Mouse (Mus musculus): ENCODE data around the gene Olfr414. TPM values are rescaled to one million over a fixed set of nuclear protein-coding genes. Genes with fewer than 3 reads are reported as not detected.

Gene Olfr414
- total RNA-seq (2021), result not detected
- polyA plus RNA-seq (2012; rRNA removed), result not detected in 2 replicates
- long read RNA-seq, result 0 reads

GRCm38 (mm10) chr1:174423764-174424163 lies at the start of gene Olfr414:
Gene Olfr414 (plus strand): TSS chr1:174424064.
- no peak for DNase-seq
- no peaks in the 10 kb centered on the region for H3K4me1 ChIP-seq (ENCODE audit: control insufficient read depth, insufficient read depth, low read length)
- no peaks in the 10 kb centered on the region for H3K27me3 ChIP-seq (ENCODE audit: control insufficient read depth, insufficient read depth, low read length)
- H3K27ac ChIP-seq, result no peak within 1 kb of the TSS
- intact Hi-C loops (cut with DNase I), result no loop called here
- no peak for TF ChIP-seq CTCF (IDR thresholded peaks at IDR 0.05)
- no peak for TF ChIP-seq POLR2A (IDR thresholded peaks at IDR 0.05; ENCODE audit: insufficient read depth, low read depth, low read length)
- no peak for TF ChIP-seq EP300 (IDR thresholded peaks at IDR 0.05; ENCODE audit: insufficient read depth, low read depth, low read length)
- no peak within 1 kb of the TSS for H3K9ac ChIP-seq (ENCODE audit: low read depth, low read length)
- no peak within 1 kb of the TSS for H3K4me3 ChIP-seq
- no peaks in the 10 kb centered on the region for H3K79me2 ChIP-seq (replicated peaks; ENCODE audit: control insufficient read depth, insufficient read depth, low read length)
- no peaks in the 10 kb centered on the region for H3K36me3 ChIP-seq (ENCODE audit: control insufficient read depth, insufficient read depth, low read length)
- whole genome bisulfite sequencing, result 33% methylated on average over 1 of the region's 1 CpGs

DNA sequence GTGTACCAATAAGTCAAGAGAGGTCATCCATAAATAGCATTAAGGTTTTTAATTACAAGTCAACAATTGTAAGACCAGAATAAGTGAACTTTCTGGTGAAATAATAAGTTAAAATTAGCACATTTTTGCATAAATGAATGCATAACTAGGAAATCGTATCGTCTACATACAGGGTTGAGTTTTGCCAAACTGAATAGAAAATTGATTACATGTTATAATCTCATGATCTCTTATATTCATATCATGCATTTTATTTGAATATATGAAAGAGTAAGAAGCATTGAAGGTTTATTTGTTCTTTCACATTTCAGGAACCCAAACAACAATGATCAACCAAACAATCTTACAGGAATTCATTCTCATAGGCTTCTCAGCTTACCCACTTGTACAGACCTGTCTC lies 33.1 kb upstream of the Olfr414 start, which contains the start of gene Olfr248:
Olfr248 (plus strand) TSS at position 301 of the 400 bp plus-strand sequence.
- Histone ChIP-seq H3K79me2 (replicated peaks; ENCODE audit: control insufficient read depth, insufficient read depth, low read length) (no peaks in the 10 kb centered on the region), H3K27ac (no peak within 1 kb of the TSS), H3K4me3 (no peak within 1 kb of the TSS), H3K9ac (ENCODE audit: low read depth, low read length) (no peak within 1 kb of the TSS), H3K27me3 (ENCODE audit: control insufficient read depth, insufficient read depth, low read length) (no peaks in the 10 kb centered on the region), H3K36me3 (ENCODE audit: control insufficient read depth, insufficient read depth, low read length) (no peaks in the 10 kb centered on the region), H3K4me1 (ENCODE audit: control insufficient read depth, insufficient read depth, low read length) (no peaks in the 10 kb centered on the region)
- 84% methylated on average over 2 of the region's 2 CpGs for WGBS
- no peak for DNase-seq
- intact Hi-C loops (cut with DNase I), result no loop called here
- TF ChIP-seq CTCF (IDR thresholded peaks at IDR 0.05) (no peak), POLR2A (IDR thresholded peaks at IDR 0.05; ENCODE audit: insufficient read depth, low read depth, low read length) (no peak), EP300 (IDR thresholded peaks at IDR 0.05; ENCODE audit: insufficient read depth, low read depth, low read length) (no peak)

GRCm38 (mm10) chr1:174422959-174423358 lies 905 bp upstream of the Olfr414 start:
- no peak overlapping the region for H3K27ac ChIP-seq
- DNase-seq, result no peak
- no peak overlapping the region for H3K4me3 ChIP-seq
- no peaks in the 10 kb centered on the region for H3K4me1 ChIP-seq (ENCODE audit: control insufficient read depth, insufficient read depth, low read length)
- intact Hi-C loops (cut with DNase I), result no loop called here
- WGBS, result 53% methylated on average over 4 of the region's 4 CpGs
- no peaks in the 10 kb centered on the region for H3K79me2 ChIP-seq (replicated peaks; ENCODE audit: control insufficient read depth, insufficient read depth, low read length)
- TF ChIP-seq POLR2A (IDR thresholded peaks at IDR 0.05; ENCODE audit: insufficient read depth, low read depth, low read length) (no peak), EP300 (IDR thresholded peaks at IDR 0.05; ENCODE audit: insufficient read depth, low read depth, low read length) (no peak), CTCF (IDR thresholded peaks at IDR 0.05) (no peak)
- no peaks in the 10 kb centered on the region for H3K36me3 ChIP-seq (ENCODE audit: control insufficient read depth, insufficient read depth, low read length)
- no peak overlapping the region for H3K9ac ChIP-seq (ENCODE audit: low read depth, low read length)
- no peaks in the 10 kb centered on the region for H3K27me3 ChIP-seq (ENCODE audit: control insufficient read depth, insufficient read depth, low read length)

DNA sequence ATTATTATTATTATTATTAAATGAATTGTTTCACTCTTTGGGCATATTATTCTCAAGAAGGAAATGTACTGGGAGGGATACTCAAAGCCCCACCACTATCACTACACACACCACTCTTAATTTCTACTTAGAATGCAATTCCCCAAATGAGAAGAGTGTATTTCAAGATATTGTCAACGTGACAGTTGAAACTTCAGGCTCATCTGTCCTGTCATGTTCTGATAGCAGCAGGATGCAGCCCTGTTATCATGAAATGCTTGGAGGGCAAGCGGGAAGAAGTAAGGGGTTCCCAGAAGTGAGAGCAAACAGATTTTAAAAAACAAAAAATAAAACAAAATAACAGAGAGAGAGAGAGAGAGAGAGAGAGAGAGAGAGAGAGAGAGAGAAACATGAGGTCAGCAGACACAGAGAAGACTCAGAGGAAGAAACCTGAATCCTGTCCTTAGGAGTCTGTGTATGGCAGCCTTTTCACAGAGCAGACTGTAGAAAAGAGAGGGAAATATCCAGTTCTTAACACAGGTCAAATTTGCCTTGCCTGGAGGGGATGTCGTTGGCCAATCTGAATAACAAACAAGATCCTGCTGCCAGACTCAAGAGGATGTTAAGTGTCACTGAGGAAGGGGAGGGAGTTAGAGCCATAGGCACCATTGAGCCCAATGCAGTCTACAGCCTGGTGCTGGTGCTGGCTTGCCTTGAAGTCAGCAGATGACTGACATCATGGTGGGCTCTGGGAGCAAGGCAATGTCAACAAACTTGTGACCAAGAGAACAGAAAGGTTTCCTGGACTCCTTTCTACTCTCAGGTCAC lies 2.5 kb downstream of the Olfr414 start:
- WGBS, result 29% methylated on average over 3 of the region's 3 CpGs
- Histone ChIP-seq H3K4me3 (no peak overlapping the region), H3K27me3 (ENCODE audit: control insufficient read depth, insufficient read depth, low read length) (no peaks in the 10 kb centered on the region), H3K4me1 (ENCODE audit: control insufficient read depth, insufficient read depth, low read length) (no peaks in the 10 kb centered on the region), H3K79me2 (replicated peaks; ENCODE audit: control insufficient read depth, insufficient read depth, low read length) (no peaks in the 10 kb centered on the region), H3K36me3 (ENCODE audit: control insufficient read depth, insufficient read depth, low read length) (no peaks in the 10 kb centered on the region), H3K27ac (no peak overlapping the region), H3K9ac (ENCODE audit: low read depth, low read length) (no peak overlapping the region)
- TF ChIP-seq POLR2A (IDR thresholded peaks at IDR 0.05; ENCODE audit: insufficient read depth, low read depth, low read length) (no peak), CTCF (IDR thresholded peaks at IDR 0.05) (no peak), EP300 (IDR thresholded peaks at IDR 0.05; ENCODE audit: insufficient read depth, low read depth, low read length) (no peak)
- no peak for DNase-seq
- intact Hi-C loops (cut with DNase I), result no loop called here

- 83% methylated on average over 1 of the region's 1 CpGs for WGBS
- no peak overlapping the region for H3K9ac ChIP-seq (ENCODE audit: low read depth, low read length)
- no peak for TF ChIP-seq POLR2A (IDR thresholded peaks at IDR 0.05; ENCODE audit: insufficient read depth, low read depth, low read length)
- TF ChIP-seq CTCF (IDR thresholded peaks at IDR 0.05), result no peak
- TF ChIP-seq EP300 (IDR thresholded peaks at IDR 0.05; ENCODE audit: insufficient read depth, low read depth, low read length), result no peak
- no peaks in the 10 kb centered on the region for H3K36me3 ChIP-seq (ENCODE audit: control insufficient read depth, insufficient read depth, low read length)
- H3K27ac ChIP-seq, result no peak overlapping the region
- no peaks in the 10 kb centered on the region for H3K4me1 ChIP-seq (ENCODE audit: control insufficient read depth, insufficient read depth, low read length)
- DNase-seq, result no peak
- H3K4me3 ChIP-seq, result no peak overlapping the region
- H3K27me3 ChIP-seq (ENCODE audit: control insufficient read depth, insufficient read depth, low read length), result no peaks in the 10 kb centered on the region
- no peaks in the 10 kb centered on the region for H3K79me2 ChIP-seq (replicated peaks; ENCODE audit: control insufficient read depth, insufficient read depth, low read length)
- intact Hi-C loops (cut with DNase I), result no loop called here
Observed at GRCm38 (mm10) chr1:174427402-174427801, 3.5 kb downstream of the Olfr414 start.

GRCm38 (mm10) chr1:174428407-174428806 lies 4.5 kb downstream of the Olfr414 start:
- no peaks in the 10 kb centered on the region for H3K36me3 ChIP-seq (ENCODE audit: control insufficient read depth, insufficient read depth, low read length)
- H3K27ac ChIP-seq, result no peak overlapping the region
- intact Hi-C loops (cut with DNase I), result no loop called here
- no peak overlapping the region for H3K4me3 ChIP-seq
- H3K27me3 ChIP-seq (ENCODE audit: control insufficient read depth, insufficient read depth, low read length), result no peaks in the 10 kb centered on the region
- no peaks in the 10 kb centered on the region for H3K4me1 ChIP-seq (ENCODE audit: control insufficient read depth, insufficient read depth, low read length)
- H3K79me2 ChIP-seq (replicated peaks; ENCODE audit: control insufficient read depth, insufficient read depth, low read length), result no peaks in the 10 kb centered on the region
- no peak overlapping the region for H3K9ac ChIP-seq (ENCODE audit: low read depth, low read length)
- no peak for DNase-seq
- no peak for TF ChIP-seq POLR2A (IDR thresholded peaks at IDR 0.05; ENCODE audit: insufficient read depth, low read depth, low read length)
- no peak for TF ChIP-seq CTCF (IDR thresholded peaks at IDR 0.05)
- TF ChIP-seq EP300 (IDR thresholded peaks at IDR 0.05; ENCODE audit: insufficient read depth, low read depth, low read length), result no peak
- 76% methylated on average over 2 of the region's 2 CpGs for WGBS

All from heart, adult 2 months (tissue).